Mouse (Mus musculus) retina, postnatal 1 day (tissue): ENCODE measurements around the gene Tmem200a.
"Not testable (repeated sequence)": the region's sequence is repeated elsewhere in the genome, so short reads cannot be mapped to it uniquely, and the experiment has no call there.

Experiments
- DNase-seq: peaks from one replicate; pipeline ENCODE4 v3.0.0-alpha.2; 2012

Tmem200a gene

GRCm38 (mm10) chr10:25962863-25963262 lies 116.0 kb downstream of the Tmem200a start:
- DNase-seq: no peak

- DNase-seq: no peak
Measured at GRCm38 (mm10) chr10:25961066-25961465, 117.8 kb downstream of the Tmem200a start.

- DNase-seq: no peak
Measured at GRCm38 (mm10) chr10:25958762-25959753, 119.8 kb downstream of the Tmem200a start.

GRCm38 (mm10) chr10:25954641-25955228 lies 124.1 kb downstream of the Tmem200a start:
- peak; percentile 79 for DNase-seq

- DNase-seq: no peak
Measured at GRCm38 (mm10) chr10:25952838-25953237, 126.0 kb downstream of the Tmem200a start.

- DNase-seq: no peak
Measured at GRCm38 (mm10) chr10:25952150-25952549, 126.7 kb downstream of the Tmem200a start.

GRCm38 (mm10) chr10:25945866-25946265 lies 133.0 kb downstream of the Tmem200a start:
- DNase-seq: no peak

- DNase-seq: peak; percentile 66
Measured at GRCm38 (mm10) chr10:25944641-25945040, 134.2 kb downstream of the Tmem200a start.

- no peak for DNase-seq
Measured at GRCm38 (mm10) chr10:25931796-25932195, 147.1 kb downstream of the Tmem200a start.

- DNase-seq: peak; percentile 54
Measured at GRCm38 (mm10) chr10:25929401-25930150, 149.3 kb downstream of the Tmem200a start.

GRCm38 (mm10) chr10:25928861-25929368 lies 149.9 kb downstream of the Tmem200a start:
- DNase-seq: peak; percentile 49

GRCm38 (mm10) chr10:25928448-25928786 lies 150.4 kb downstream of the Tmem200a start:
- DNase-seq: no peak

- no peak for DNase-seq
Measured at GRCm38 (mm10) chr10:25927553-25928447, 151.1 kb downstream of the Tmem200a start.

- DNase-seq: peak; percentile 75
Measured at GRCm38 (mm10) chr10:25920640-25921278, 158.1 kb downstream of the Tmem200a start.

- peak; percentile 68 for DNase-seq
Measured at GRCm38 (mm10) chr10:25918103-25918502, 160.7 kb downstream of the Tmem200a start.

- DNase-seq: no peak
Measured at GRCm38 (mm10) chr10:25910270-25910669, 168.6 kb downstream of the Tmem200a start.

GRCm38 (mm10) chr10:25908027-25909012 lies 170.5 kb downstream of the Tmem200a start:
- no peak for DNase-seq

- DNase-seq: not testable (repeated sequence)
Measured at GRCm38 (mm10) chr10:25894126-25894525, 184.7 kb downstream of the Tmem200a start.

- no peak for DNase-seq
Measured at GRCm38 (mm10) chr10:25887225-25887624, 191.6 kb downstream of the Tmem200a start.

GRCm38 (mm10) chr10:25884512-25884911 lies 194.3 kb downstream of the Tmem200a start:
- no peak for DNase-seq
